Mouse (Mus musculus) thymus, adult 2 months (tissue): ENCODE measurements around the gene Etv6.

ENCODE experiments used
- CTCF ChIP-seq: fragments of 200-500 bp; IDR thresholded peaks from 2 replicates; pipeline ENCODE4 v1.5.1; 2012; ENCODE audit warnings: mild to moderate bottlenecking, control low read depth, low read length, moderate library complexity, borderline replicate concordance; ENCODE audit not compliant: control insufficient read depth, poor library complexity, insufficient read depth; ENCODE audit errors: extremely low read depth
- POLR2A ChIP-seq: fragments of 200-500 bp; IDR thresholded peaks from 2 replicates; pipeline ENCODE4 v1.6.1; 2012; ENCODE audit warnings: mild to moderate bottlenecking, low read length, control low read depth, moderate library complexity; ENCODE audit not compliant: control insufficient read depth, poor library complexity, insufficient read depth; ENCODE audit errors: extremely low read depth

DNA sequence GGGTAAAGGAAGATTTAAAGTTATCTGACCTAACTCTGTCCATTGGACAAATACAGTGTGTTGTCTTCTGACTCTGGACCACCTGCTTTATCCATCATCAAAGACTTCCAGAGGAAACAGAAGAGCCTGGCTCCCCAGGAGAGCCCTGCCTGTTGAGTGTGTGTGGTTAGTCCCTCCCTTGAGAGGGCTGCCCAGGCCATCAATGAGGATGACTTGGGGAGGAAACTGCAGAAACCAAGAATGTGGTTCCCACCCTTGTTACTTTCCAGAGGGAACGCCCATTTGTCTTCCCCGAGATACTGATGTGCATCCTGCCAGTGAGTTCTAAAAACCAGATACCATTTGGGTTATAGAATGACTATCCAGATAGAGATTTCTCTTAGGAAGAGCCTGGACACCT, 96.1 kb downstream of the Etv6 start:
- TF ChIP-seq CTCF: no peak
- TF ChIP-seq POLR2A: no peak
